Mouse (Mus musculus) adrenal gland, postnatal 25 days (tissue): ENCODE data around the gene Pjvk. TPM values are rescaled to one million over a fixed set of nuclear protein-coding genes. Genes with fewer than 3 reads are reported as not detected.

Source experiments
- DNase-seq: peaks from one replicate; pipeline ENCODE4 v3.0.0; 2021; ENCODE audit warnings: mixed read lengths
- total RNA-seq: library from RNA; stranded (reverse); gene quantifications from 2 replicates; pipeline ENCODE4 v1.2.3, GENCODE M21; 2021

Gene Pjvk
- total RNA-seq, 1 experiment from 2014 or later: not detected

DNA sequence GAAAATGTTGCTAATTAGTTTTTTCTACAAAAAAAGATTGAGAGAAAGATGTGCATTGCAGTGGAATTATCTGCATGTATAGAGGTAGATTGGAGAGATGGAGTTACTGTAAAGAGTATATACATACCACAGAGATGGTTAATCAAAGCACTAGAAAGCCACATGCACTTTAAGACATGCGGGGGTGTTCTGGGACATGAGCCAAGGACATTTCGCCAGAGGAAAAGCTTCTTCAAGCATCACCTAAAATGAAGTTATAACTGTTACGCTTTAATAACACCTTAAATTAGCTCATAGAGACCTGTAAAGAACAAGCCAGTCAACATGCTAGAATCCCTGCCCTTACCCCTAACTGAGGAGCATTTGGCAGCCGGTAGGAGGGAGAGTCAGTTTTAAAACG lies 18.9 kb downstream of the Pjvk start:
- DNase-seq: no peak

DNA sequence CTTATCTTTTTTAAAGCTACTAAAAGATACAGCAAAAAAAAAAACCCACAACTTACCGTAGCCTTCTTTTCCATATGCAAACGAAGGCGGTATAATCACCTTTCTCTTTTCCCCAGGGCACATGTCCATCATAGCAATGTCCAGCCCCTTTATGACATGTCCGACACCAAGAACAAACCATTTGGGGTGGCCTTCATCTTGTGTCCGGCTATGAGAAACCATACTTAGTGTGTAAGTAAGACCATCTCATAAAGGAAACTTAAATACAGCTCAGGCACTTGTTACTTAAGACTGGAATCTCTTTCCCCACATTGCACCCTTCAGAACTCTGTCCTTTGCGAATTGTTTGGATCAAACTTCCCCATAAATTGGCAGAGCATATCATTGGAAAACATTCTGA lies 23.4 kb downstream of the Pjvk start:
- DNase-seq: no peak

DNA sequence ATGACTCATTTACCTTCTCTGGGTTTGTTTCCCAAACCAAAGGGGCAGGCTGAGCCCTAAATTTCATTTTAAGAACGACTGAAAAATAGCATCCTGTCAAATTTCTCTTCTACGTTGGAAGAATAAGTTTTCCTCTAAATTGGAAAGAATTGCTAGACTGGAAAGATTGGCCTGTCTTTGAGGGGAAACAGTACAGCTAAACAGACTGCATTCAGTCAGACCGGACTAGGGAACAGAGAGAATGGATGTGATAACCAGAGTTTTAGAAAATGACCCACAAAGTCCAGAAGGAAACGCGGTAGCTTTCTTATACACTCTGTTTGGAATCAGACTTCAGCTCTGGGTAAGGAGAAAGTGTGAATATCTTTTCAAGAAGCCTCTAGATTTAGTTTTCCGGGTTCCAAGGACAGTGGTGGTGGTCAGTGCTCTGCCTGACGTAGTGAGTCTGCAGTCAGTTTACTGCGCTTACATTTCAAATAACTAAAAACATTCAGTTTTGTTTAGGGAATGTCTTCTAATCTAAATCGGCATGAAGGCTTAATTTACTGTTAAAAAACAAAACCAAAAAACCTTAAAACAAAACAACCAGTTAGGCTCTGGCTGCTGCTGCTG lies 24.0 kb downstream of the Pjvk start:
- no peak for DNase-seq

DNA sequence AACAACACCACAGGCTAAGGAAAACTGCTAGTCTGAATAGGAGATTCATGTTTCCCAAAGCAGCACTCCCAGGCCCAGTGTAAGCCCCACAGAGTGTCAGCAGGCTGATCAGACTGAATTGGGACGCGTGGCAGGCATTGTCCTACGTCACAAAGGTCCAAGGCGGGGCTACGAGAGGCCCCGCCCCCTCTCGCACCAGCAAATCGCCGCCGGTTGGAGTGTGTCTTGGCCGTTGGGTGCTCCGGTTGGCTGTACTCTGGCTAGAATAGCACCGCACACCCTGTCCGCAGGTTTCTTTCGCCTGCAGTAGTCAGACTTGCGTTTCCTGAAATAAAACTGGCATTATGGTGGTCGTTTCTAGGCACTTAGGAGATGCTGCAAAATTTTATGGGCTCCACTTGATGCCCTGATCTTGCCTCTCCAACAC lies 24.7 kb downstream of the Pjvk start, which contains the start of gene Fkbp7:
TSS of gene Fkbp7 (minus strand) at position 151 of the 427 bp plus-strand sequence.
- DNase-seq: peak; percentile 91

DNA sequence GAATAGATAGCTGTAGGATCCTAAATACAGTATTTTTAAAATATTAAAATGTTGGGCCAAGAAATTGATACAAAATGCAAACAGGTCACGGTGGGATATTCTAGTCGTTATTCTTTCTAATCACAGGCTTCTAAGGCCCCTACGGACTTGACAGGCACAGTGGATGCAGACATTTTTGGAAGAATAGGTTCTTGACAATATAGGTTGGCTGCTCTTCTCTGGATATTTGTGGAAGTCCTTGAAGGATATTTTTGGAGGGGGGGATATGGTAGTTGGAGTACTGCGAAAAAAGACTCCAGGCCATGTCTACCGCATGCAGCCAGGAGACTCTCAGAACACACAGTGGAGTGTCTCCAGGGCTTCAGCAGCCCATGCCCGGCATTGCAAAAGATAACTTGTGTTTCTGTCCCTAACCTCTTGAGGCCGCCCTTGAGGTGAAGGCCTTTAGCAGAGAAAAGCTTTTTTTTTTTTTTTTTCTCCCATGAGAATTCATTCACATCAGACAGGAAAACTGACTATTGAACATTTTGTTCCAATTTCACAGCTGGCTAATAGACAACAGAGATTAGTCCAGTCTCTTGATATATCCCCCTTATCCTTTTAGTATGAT lies 25.3 kb downstream of the Pjvk start:
- peak; percentile 38 for DNase-seq

DNA sequence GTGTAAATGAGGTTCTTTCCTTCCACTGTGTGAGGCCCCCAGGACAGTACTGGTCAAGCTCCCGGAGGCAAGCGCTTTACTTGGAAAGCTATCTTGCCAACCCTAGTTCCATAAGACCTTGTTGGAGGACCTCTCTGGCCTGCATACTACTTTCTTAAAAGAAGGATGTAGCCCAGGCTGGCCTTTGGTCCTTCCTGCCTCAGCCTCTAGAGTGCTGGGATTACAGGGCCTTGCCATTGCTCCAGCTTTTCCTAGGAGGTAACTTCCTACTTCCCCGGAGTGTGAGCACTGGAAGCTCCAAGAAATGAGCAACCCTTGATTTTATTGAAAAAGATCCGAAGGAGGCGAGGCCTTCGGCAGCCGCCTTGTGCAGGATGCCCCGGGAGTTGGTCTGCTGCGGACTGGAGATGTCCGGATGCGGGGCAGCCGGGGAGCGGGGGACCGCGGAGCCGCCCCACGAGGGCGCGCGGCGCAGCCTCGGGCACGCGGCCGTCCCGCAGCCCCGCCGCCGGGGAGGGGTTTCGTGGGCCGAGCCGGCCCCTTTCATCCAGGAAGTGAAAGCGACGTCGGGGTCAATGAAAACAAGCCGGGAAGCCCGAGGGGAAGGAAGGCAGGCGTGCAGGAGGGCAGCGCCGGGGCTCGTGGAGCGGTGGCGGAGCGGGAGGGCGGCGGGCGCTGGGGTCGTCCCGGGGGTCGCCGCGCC lies 26.6 kb downstream of the Pjvk start, which contains the start of gene Plekha3:
TSS of gene Plekha3 (plus strand) at position 557 of the 703 bp plus-strand sequence.
- DNase-seq: peak; percentile 89

DNA sequence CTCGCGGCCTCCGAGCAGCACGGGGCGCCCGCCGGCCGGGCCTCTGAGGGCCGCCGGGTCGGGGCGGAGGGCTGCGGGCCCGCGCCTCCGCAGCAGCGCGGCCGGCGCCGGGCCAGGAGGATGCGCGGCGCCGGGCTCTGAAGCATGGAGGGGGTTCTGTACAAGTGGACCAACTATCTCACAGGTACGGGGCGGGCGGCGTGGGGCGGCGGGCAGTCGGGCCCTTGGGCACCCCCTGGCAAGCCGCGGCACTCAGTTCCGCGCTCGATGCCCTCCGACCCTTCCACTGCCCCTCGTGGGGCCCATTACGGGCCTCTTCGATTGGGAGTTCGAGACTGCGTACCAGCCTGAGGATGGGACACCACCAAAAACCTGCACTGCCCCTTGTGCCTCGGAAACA lies 27.2 kb downstream of the Pjvk start:
- DNase-seq: no peak

DNA sequence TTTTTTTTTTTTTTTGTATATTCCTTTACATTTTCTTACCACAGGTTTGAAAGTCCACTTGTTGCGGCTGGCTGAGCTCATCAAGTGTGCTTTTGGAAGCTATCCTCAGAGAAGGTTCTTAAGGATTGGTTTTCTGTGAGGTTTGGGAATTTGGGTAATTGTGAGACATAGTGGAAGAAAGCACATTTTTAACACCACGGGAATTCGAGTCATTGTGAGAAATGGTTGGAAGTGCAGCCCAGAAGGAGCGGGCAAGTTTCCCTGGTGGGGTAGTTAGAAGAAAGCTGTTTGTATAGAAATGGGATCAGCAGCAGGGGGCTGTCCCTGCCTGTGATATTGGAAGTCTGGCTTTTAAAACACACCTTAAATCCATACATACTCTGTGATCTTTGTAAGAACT lies 27.7 kb downstream of the Pjvk start:
- DNase-seq: no peak

DNA sequence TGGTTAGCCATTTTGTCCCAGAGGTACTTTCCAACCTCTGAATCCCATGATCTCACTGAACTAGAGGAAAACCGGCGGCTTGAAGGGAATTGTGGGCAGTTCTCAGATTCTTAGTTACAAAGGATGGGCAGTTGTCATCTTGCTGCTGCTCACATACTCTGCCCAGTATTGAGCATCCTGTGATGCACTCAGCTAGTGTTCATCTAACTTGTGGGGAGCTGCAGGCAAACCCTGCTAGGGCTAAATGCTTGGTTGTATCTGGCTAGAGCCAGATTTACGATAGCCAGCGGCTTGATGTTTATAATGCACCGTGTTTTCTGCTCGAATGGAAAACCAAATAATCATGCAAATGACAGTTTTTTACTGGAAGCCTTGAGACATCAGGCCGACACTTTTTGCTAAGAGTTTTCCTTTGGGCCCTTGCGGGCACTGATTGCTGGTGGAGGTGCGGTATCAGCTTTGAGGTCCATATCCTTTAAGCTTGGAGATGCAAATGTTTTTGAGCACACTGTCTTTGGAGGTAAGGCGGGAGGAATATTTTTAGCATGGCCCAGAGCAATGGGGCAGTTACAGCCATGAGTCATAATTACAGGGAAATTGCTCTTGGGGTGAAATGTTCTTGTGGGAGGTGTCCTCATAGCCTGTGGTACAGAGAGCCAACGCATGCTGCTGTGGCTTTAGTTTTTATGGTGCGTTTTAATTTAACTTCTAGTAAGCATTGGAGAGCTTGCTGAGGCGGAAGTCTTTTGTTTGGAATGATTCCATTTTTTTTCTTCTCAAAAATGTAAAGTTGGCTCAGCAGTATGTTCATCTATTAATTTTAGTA lies 28.3 kb downstream of the Pjvk start:
- DNase-seq: no peak

DNA sequence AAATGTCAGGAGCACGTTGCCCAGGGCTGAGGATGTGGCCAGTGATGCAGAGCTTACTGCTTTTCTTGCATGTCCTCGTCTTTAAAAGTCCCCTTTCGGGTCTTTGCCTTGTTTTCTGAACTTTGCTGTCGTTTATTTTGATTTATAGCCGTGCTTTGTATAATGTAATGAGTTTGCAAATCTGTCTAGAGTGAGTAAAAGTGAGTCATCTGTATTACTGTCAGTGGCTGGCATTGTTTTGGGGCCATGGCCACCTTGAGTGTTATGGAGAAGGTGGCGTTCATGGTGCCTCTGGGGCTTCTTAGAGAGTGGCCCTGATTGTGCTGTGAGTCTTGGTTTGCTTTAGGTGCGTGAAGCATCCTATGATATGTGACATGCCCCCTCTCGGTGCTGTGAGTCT lies 34.0 kb downstream of the Pjvk start:
- DNase-seq: no peak

DNA sequence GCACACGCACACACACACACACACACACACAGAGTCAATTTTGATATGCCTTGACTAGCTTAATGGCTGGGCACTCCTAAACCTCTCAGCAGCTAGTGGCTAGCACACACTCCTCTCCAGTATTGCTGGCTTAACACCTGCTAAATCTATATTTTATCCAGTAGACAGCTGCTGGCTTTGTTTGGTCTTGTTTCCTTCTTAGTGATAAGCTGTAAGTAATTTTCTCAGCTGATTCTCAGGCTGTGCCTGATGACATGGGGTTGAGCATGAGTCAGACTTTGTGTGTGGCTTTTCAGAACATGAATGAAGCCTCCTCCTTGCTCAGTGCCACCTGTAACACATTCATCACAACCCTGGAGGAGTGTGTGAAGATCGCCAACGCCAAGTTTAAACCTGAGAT lies 38.7 kb downstream of the Pjvk start:
- DNase-seq: no peak

DNA sequence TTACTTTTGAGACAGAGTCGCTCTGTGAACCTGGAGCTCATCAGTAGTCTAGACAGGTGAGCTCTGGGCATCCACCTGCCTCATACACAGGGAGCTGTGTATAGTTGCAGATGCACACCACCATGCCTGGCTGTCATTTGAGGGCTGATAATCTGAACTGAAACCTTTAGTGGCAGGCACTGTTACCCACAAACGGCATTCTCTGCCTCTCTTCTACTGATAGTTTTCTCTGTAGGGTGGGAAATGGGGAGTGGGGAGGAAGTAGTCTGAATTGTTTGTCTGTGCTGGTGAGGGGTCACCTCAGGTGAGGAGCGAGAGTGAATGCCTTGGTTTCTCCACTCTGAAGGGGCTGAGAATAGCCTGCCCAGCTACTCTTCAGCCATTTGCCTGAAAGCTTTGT lies 39.3 kb downstream of the Pjvk start:
- DNase-seq: no peak

DNA sequence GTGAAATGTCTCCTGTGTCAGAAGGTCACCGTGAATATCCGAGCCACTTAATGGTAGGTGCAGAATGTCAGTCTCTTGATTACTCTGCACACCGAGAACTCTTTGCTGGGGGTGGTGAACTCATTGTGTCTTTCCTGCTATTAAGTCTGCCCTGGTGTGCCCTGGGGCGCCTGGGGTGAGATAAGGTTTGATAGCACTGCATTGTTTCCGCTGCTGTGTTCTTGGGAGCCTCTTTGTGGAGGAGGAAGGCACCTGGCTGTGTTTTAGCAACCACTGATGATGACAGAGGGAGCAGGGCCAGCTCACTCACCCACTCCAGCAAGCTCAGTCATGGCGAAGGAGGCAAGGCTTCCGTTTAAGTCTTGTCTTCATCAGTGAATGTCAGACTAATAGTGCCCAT lies 39.9 kb downstream of the Pjvk start:
- DNase-seq: no peak

DNA sequence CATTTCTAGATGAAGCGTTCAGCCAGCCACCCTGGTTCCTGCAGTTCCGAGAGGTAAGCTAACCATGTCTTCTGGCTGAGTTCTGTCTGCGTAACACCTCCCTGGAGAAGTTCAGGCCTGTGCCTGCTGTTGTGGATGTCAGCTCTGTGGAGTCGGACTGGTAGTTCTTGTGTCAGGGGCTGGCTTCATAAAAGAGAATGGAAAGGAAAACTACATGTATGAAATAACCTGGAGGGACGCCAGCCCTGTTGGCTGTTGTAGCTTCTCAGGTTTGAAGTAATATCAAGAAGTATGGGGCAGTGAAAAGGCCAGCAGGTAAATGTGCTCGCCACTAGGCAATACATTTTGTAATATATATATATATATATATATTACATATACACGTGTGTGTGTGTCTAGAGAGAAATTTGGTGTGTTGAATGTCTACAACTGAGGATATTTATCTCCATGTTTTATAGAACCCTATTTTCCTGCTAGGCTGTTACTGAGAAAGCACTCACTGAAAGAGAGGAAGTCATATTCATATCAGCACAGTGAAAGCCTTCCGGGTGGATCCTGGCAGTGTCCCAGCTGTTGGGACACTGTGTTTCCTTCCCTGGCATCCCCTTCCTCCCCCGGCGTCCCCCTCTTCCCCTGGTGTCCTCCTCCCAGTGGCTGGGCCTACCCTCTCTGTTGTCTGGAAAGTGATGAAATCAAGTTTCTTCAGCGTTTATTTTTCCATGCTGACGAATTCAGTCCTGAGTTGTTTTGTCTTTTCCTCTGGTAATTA lies 42.3 kb downstream of the Pjvk start:
- DNase-seq: peak; percentile 56

DNA sequence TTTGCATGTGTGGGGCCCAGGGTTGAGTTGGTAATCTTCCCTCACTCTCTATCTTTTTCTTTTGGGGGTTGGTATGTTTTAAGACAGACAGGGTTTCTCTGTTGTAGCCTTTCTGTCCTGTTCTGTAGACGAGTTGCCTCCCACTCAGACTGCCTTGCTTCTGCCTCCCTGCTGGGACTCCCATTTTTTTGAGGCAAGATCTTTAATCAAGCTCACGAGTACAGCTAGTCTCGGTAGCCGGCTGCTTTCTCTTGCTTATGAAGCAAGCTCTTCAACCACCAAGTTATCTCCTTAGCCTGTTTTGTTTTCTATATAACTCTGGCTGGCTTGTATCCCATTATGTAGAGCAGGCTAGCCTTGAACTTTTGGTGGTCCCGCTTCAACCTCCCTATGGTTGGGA lies 45.5 kb downstream of the Pjvk start:
- DNase-seq: no peak

DNA sequence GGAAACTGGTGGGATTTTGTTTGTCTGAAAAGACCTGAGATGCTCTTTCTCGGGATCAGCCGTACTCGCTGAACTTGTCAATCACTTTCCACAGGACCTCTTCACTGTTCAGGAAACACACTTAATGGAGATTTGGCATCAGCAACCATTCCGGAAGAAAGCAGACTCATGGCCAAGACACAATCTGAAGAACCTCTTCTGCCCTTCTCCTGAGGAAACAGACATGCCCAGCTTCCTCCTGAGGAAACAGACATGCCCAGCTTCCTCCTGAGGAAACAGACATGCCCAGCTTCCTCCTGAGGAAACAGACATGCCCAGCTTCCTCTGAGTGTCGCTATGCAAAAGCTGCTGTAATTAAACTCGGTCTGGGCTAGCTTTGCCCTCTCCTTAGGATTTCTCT lies 47.0 kb downstream of the Pjvk start:
- DNase-seq: no peak

DNA sequence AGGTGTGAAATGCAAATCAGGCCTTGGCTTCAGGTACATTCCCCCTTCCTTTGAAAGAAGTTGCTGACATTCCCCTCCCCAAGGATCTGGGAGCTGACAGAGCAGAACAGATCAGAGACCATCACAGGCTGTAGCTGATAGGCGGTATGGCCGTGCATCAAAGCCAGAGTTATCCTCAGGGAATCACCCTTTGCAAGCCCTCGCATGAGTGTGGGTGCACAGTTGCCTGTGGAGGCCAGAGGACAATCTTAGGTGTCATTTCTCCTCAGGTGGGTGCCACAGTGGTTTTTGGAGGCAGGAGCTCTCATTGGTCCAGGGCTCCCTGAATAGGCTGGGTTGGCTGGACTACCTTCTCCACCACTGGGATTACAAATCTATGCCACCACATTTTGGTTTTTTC lies 53.9 kb downstream of the Pjvk start:
- no peak for DNase-seq

DNA sequence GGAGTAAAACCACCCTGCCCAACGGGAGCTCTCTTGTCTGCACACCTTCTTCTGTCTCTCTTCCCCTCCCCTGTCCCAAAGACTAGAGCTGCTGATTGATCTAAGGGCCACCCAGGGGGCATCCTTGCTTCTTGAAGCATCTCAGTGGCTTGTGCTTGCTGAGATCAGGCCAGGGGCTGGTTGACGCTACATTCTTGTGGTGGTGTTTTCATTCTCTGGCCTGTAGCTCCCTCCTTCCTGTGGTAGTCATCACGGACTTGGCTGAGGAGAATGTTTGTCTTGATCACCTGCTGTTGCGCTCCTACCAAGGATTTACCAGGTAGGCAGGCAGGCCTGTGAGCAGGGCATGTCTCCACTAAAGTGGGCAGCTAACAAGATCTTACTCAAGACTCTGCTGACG lies 54.5 kb downstream of the Pjvk start:
- DNase-seq: no peak

DNA sequence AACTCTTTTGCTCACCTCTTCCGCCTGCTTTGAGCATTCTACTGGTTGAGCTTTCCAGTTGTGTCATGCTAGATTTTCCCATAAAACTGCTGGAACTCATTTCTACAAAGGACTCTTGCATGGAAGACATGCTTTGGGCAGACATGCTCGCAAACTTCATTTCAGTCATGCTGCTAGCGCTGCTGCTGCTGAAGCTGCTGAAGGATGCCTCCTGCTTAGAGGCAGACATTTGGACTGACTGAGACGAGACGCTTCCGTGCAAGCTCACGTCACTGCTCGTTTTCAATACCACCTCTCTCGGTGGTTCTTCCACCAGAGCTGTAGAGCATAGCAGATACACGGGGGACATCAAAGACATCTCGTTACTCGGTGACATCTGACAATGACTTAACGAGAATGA lies 57.4 kb downstream of the Pjvk start:
- DNase-seq: no peak
